Mouse (Mus musculus) thymus, postnatal 0 days (tissue): ENCODE data around the gene Degs2. TPM values are rescaled to one million over a fixed set of nuclear protein-coding genes. Genes with fewer than 3 reads are reported as not detected.

Experiments
- DNase-seq: peaks from one replicate; pipeline ENCODE4 v3.0.0-alpha.2; 2015; ENCODE audit warnings: low spot score
- polyA plus RNA-seq: library from polyadenylated mRNA; unstranded; fragments of >200 nt; fragmentation: Nextera tagmentation; extraction: Ambion mirVana; gene quantifications from 2 replicates; pipeline ENCODE4 v1.2.1, GENCODE M21; 2015

The Degs2 gene
- polyA plus RNA-seq, 1 experiment from 2014 or later = 16.6 TPM

GRCm38 (mm10) chr12:108700037-108700436 is 2.1 kb downstream of the Degs2 start:
- no peak for DNase-seq

- DNase-seq = no peak
These were observed 2.5 kb downstream of the Degs2 start for GRCm38 (mm10) chr12:108699576-108699975.

- no peak for DNase-seq
These were observed 3.2 kb downstream of the Degs2 start for GRCm38 (mm10) chr12:108698697-108699471.

DNA sequence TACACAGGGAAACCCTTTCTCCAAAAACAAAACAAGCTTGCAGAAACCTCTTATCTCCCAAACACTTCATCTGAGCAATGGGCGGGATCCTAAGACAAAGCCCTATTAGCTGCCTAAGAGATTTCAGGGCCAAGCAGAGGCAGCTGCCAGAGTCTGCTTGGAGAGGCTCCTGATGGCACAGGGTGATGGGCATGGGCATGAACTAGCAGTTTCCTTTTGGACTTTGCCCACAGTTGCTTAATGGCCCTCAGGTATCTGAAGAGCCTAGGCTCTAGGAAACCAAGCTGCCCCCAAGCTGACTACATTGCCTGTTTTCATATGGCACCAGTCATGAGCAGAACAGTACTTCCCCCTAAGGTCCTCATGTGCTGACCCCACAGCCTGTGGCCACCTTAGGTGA is 7.9 kb downstream of the Degs2 start:
- DNase-seq = no peak

DNA sequence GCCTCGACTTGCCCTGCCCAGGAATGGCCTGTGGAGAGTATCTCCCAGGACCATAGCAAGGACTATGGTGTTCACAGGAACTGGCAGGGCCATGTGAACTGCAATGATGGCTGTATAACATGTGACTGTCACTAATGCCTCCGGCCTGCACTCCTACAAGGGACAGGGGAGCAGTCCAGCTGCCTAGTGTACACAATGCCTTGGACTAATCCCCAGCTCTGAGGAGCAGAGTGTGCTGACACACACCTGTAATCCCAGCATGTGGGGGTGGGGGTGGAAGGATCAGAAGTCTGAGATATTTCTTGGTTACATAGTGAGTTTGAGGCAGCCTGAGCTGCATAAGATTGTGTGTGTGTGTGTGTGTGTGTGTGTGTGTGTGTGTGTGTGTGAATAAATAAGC is 8.5 kb downstream of the Degs2 start:
- no peak for DNase-seq

GRCm38 (mm10) chr12:108690529-108690928 is 11.6 kb downstream of the Degs2 start:
- DNase-seq = no peak

DNA sequence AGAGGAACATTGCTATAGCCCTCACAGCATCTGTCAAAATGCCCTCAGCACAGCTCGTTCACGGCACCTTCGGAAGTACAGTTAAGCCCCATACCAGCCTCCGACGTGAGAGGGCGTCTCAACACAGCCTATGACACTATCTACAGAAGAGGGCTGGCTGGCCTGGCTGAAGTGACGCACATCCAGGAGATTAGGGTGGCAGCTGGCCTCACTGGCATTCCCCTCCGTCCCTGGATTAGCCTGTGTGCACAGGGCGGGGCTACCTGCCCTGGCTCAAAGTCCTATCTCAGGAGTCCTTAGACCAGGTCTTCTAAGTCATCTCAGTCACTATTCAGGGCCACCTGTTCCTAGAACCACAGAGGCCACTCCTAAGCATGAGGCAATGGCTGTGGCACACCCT is 12.9 kb downstream of the Degs2 start:
- DNase-seq = no peak

GRCm38 (mm10) chr12:108686926-108687325 is 15.2 kb downstream of the Degs2 start:
- no peak for DNase-seq

DNA sequence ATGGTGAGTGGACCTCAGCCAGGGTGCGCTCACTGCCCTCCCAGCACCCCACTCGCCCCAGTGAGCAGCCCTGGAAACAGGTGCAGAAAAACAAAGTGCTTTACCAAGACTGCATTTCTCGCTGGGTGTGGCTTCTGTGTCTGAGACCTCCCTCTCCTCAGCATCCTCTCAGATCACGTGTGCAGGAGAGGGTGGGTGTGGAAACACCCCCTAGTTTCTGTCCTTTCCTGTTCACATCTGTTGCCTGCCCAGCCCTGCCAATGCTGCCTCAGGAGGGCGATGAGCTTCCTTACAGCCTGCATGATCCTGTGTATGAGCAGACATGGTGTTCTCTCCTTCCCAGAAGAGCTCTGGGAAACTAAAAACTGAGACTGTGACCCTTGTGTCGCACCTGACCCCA is 15.7 kb downstream of the Degs2 start:
- DNase-seq = peak; percentile 88

DNA sequence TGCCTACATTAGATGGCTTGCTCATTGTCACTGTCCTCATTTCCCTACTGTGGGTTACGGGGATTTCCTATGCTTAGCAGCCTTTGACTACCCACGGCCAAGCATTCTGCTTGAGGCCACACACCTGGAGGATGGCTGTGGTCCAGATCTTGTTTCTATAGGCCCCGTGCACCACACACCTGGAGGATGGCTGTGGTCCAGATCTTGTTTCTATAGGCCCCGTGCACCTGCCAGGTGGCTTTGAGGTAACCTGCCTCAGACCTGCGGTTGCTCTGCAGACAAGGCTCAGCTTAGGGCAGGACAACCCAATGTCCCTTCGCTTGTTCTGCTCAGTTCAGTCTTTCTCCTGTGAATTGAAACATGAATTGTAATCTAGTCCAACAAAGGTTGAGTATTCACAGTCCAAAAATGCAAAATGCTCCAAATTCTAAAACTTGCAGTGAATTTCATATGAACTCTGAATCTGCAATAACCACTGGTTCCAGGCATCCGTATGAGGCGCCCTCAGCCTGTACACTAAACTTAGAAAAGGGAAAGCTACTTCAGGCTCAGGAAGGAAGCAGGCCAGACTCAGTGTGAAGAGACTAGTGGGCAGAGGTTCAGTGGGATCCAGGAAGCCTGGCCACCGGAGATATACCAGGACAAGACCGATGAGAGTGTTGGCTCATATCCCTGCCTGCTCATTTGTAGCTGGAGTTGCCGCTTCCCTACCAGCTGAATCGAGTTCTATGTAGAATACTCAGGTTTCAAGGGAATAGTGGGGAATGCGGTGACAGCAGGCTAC is 19.7 kb downstream of the Degs2 start:
- DNase-seq = no peak

- DNase-seq = no peak
These were observed 21.3 kb downstream of the Degs2 start for GRCm38 (mm10) chr12:108680861-108681260.

GRCm38 (mm10) chr12:108678366-108678765 is 23.7 kb downstream of the Degs2 start:
- no peak for DNase-seq

GRCm38 (mm10) chr12:108677116-108677515 is 25.0 kb downstream of the Degs2 start:
- DNase-seq = no peak

DNA sequence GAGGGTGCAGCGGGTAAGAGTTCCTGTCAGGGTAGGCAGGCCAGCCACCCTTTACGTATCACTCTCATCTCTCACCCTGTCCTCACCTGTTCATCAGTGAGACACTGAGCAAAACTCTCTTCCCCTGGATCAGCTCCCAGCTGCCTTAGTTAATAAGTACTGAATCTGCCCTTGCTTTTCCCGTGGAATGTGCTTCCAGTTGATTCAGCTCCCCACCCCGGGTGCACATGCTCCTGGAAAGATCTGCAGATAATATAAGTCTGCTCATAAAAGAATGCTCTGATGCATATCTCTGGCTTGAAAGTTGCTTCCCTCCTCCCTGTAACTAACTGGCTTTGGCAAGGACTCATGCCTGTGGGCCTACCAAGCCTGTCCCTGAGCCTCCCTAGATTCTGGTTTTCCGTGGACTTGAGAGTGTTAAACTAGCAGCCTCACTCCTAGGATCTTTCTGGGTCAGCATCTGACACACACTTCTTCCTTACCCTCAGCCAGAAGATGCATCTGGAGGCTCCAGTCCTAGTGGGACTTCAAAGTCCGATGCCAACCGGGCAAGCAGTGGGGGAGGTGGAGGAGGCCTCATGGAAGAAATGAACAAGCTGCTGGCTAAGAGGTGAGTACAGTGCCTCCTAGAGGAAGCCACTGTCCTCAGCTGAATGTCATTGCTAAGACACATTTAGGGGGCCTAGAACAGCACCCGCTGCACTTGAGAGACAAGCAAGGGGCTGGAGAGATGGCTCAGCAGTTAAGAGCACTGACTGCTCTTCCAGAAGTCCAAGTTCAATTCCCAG is 26.3 kb downstream of the Degs2 start:
- DNase-seq = peak; percentile 47

GRCm38 (mm10) chr12:108674916-108675315 is 27.2 kb downstream of the Degs2 start:
- no peak for DNase-seq

DNA sequence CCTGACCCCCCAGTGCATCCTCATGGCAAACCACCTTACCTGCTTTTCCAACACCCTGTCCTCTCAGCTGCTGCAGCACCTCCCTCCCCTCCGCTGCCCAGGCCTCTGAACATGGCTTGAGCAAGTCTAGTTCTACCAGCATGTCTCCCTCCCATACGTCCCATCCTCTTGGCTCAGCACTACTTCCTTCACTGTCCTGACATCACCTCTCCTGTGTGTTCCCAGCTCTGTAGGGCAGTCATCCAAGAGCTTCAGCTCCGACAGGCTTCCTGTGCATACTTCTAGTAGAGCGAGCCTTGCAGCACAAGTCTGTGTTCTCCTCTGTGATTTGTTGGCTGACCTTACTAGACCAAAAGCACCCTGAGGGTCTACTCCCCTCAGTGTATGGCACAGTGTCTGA is 27.6 kb downstream of the Degs2 start:
- no peak for DNase-seq

DNA sequence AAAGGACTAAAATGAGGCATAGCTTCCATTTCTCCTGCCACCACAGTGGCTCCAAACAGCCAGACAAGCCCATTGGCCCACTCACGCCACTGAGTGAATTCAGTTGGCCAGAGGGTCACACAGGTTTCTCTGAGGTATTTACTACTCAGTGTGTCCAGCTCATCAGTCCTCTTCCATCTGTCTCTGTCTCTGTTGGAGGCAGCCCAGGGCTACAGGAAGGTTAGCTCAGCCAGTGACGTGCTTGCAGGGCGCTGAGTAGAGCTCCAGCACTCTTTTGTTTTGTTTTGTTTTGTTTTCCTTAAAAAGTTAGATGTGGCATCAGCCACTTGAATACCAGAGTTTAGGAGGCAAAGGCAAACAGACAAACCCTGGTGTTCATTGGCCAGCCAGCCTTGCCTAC is 28.6 kb downstream of the Degs2 start:
- DNase-seq = no peak

DNA sequence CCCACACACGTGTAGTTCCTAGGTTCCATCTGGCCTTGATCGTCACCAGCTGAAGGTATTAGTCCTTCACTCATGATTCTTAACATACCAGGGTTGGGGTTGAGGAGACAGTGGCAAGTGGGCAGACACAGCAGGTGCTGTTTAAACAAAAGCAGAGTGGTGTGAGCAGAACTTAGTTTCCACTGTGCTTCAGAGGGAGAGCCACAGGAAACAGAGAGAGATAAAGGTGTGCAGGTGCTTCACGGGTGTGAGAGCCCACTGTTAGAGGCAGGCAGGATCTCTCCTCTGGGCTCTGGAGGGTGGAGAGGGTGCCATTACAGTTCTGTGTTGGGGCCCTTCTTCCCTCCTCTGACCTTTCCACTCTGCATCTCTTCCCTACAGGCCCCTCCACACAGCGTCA is 29.2 kb downstream of the Degs2 start:
- DNase-seq = peak; percentile 57

DNA sequence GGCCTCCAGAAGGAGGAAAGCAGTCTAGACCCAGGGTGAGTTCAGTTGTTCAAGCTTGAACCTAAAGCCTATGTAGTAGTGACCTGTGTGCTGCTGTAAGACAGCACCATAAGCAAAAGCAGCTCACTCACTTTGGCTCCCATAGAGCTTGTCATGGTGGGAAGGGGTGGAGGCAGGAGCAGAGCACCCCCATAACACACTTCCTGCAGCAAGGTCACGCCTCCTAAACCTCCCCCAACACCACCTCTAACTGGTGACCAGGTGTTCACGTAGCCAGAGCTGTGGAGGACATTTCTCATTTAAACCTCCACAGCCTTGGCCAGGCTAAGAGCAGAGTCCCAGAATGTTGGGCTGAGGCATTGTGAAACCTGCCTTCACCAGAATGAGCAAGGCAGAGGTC is 30.6 kb downstream of the Degs2 start:
- peak; percentile 56 for DNase-seq

DNA sequence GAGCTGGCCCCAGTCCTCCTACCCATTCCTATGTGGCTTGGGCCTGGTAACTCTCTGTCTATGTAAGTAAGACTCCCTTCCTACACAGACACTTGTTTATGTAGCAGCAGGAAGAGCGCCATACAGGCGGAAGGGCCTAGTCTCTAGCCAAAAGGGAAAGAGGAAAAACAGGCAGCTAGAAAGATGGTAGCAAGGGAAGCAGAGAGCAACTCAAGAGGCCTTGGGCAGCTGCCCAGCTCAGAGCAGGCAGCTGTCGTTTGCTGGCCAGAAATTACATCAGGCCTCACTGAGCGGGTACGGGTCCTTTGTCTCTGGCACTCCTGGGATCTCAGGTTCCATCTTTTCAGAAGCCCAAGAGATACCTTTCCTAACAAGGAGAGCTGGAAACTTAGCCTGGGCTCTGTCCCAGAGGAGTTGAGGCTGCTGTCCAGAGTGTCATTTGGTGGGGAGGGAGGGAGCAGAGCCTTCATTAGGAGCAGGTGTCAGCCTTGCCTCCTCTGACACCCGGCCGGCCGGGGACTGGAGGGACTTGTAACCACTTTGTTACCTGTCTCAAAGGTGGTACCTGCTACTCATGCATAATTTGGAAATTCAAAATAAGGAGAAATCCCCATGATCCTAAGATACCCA is 33.4 kb downstream of the Degs2 start:
- DNase-seq = no peak

DNA sequence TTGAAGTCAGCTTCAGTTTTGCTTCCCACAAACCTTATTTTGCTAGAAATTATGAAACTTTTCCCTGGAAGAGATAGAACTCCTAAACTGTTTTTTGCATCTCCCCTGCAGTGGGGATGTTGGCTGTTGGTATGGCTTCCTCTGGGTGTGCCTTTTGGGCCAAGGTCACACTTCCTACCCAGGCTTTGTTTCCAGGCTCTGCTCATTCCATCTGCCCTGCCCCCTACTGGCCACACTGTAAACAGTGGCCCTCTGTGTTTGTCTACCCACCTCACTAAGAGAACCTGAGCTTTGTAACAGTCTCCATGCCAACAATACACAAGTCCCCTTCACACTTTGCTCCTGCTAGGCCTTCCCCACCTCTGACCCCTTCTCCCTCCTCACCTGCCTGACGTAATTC is 44.8 kb downstream of the Degs2 start:
- DNase-seq = peak; percentile 74
